Mouse (Mus musculus): ENCODE results near the gene Cacna2d2.

The Cacna2d2 gene

GRCm38 (mm10) chr9:107576357-107577107, 177.1 kb downstream of the Cacna2d2 start, which contains the start of gene Hyal1:
Hyal1 (plus strand) TSS chr9:107576927.
- Histone ChIP-seq H3K9me3 (ENCODE audit: low read length) (no peaks in the 10 kb centered on the region), H3K27me3 (ENCODE audit: insufficient read depth, low read length) (no peaks in the 10 kb centered on the region), H3K4me1 (replicated peaks; ENCODE audit: low read depth, low read length) (peaks cover 78% of the 10 kb centered on the region), H3K36me3 (ENCODE audit: insufficient read depth, low read length) (peaks cover 30% of the 10 kb centered on the region), H3K4me3 (replicated peaks; ENCODE audit: low read length) (peak within 1 kb of the TSS; percentile 77)
- TF ChIP-seq CTCF (conservative IDR thresholded peaks at IDR 0.05; ENCODE audit: low read length) (no peak), POU5F1 (IDR thresholded peaks at IDR 0.05; ENCODE audit: borderline replicate concordance, low read length) (no peak), NANOG (IDR thresholded peaks at IDR 0.05; ENCODE audit: borderline replicate concordance, low read length) (no peak)

GRCm38 (mm10) chr9:107577871-107578270, 178.5 kb downstream of the Cacna2d2 start:
- Histone ChIP-seq H3K36me3 (ENCODE audit: insufficient read depth, low read length) (peaks cover 23% of the 10 kb centered on the region), H3K9me3 (ENCODE audit: low read length) (no peaks in the 10 kb centered on the region), H3K4me1 (replicated peaks; ENCODE audit: low read depth, low read length) (peaks cover 82% of the 10 kb centered on the region), H3K27me3 (ENCODE audit: insufficient read depth, low read length) (no peaks in the 10 kb centered on the region), H3K4me3 (replicated peaks; ENCODE audit: low read length) (peak overlapping the region; percentile 77; the same call in 1 of the 2 replicates)
- TF ChIP-seq POU5F1 (IDR thresholded peaks at IDR 0.05; ENCODE audit: borderline replicate concordance, low read length): no peak
- TF ChIP-seq CTCF (conservative IDR thresholded peaks at IDR 0.05; ENCODE audit: low read length): no peak
- TF ChIP-seq NANOG (IDR thresholded peaks at IDR 0.05; ENCODE audit: borderline replicate concordance, low read length): no peak

GRCm38 (mm10) chr9:107578587-107578986, 179.2 kb downstream of the Cacna2d2 start, which contains the start of gene Naa80:
Naa80 (plus strand) TSS chr9:107578887.
- TF ChIP-seq NANOG (IDR thresholded peaks at IDR 0.05; ENCODE audit: borderline replicate concordance, low read length) (no peak), POU5F1 (IDR thresholded peaks at IDR 0.05; ENCODE audit: borderline replicate concordance, low read length) (no peak), CTCF (conservative IDR thresholded peaks at IDR 0.05; ENCODE audit: low read length) (no peak)
- peak within 1 kb of the TSS; percentile 77; the same call in 1 of the 2 replicates for H3K4me3 ChIP-seq (replicated peaks; ENCODE audit: low read length)
- H3K4me1 ChIP-seq (replicated peaks; ENCODE audit: low read depth, low read length): peaks cover 85% of the 10 kb centered on the region
- no peaks in the 10 kb centered on the region for H3K27me3 ChIP-seq (ENCODE audit: insufficient read depth, low read length)
- peaks cover 26% of the 10 kb centered on the region for H3K36me3 ChIP-seq (ENCODE audit: insufficient read depth, low read length)
- no peaks in the 10 kb centered on the region for H3K9me3 ChIP-seq (ENCODE audit: low read length)
